Mouse (Mus musculus): ENCODE data around the gene Pla2g6. TPM values are rescaled to one million over a fixed set of nuclear protein-coding genes. Genes with fewer than 3 reads are reported as not detected.
A peak's percentile ranks its signal among the peaks of the same experiment; 100 is the strongest.

Gene Pla2g6
- polyA plus RNA-seq, 1 experiment from 2014 or later: 17.4 TPM

DNA sequence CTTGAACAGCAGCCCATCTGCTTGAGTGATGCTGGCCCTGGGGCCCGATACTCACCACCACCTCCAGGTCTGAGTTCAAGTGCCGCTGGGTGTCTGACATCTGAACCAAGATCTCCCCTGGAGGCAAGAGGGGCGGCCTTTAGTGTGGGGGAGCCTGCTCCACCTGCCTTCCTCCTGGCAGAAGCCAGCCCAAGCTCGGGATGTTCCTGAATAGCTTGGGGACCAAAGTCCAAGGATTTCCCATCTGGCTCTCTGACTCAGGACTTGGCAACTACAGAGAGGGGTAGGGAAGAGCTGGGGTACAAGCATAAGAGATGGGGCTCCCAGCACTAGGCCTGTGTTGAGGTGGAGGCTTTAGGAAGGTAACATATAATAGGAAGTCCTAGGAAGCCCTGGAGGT is 44.8 kb downstream of the Pla2g6 start:
- Histone ChIP-seq H3K4me1 (ENCODE audit: control insufficient read depth, insufficient read depth, low read length) (no peaks in the 10 kb centered on the region), H3K4me2 (replicated peaks; ENCODE audit: low read depth, low read length) (no peak overlapping the region), H3K9me3 (ENCODE audit: control insufficient read depth, low read depth, low read length) (no peaks in the 10 kb centered on the region), H3K27me3 (ENCODE audit: control insufficient read depth, insufficient read depth, low read length) (no peaks in the 10 kb centered on the region), H3K9ac (replicated peaks; ENCODE audit: low read depth, low read length) (no peak overlapping the region), H3K4me3 (ENCODE audit: low read depth, low read length) (no peak overlapping the region), H3K36me3 (ENCODE audit: control insufficient read depth, insufficient read depth, low read length) (peaks cover 4% of the 10 kb centered on the region; the same call in 1 of the 2 replicates), H3K27ac (ENCODE audit: low read length) (no peak overlapping the region)
- WGBS: 84% methylated on average over 4 of the region's 4 CpGs
- no peak for ATAC-seq (ENCODE audit: insufficient number of reproducible peaks, insufficient read depth, low FRiP score, low read depth)

GRCm38 (mm10) chr15:79282434-79282833 is 45.8 kb downstream of the Pla2g6 start:
- WGBS: 56% methylated on average over 5 of the region's 5 CpGs
- no peak for ATAC-seq (ENCODE audit: insufficient number of reproducible peaks, insufficient read depth, low FRiP score, low read depth)
- no peaks in the 10 kb centered on the region for H3K9me3 ChIP-seq (ENCODE audit: control insufficient read depth, low read depth, low read length)
- H3K36me3 ChIP-seq (ENCODE audit: control insufficient read depth, insufficient read depth, low read length): peaks cover 4% of the 10 kb centered on the region; the same call in 1 of the 2 replicates
- no peak overlapping the region for H3K4me2 ChIP-seq (replicated peaks; ENCODE audit: low read depth, low read length)
- no peaks in the 10 kb centered on the region for H3K4me1 ChIP-seq (ENCODE audit: control insufficient read depth, insufficient read depth, low read length)
- H3K27ac ChIP-seq (ENCODE audit: low read length): no peak overlapping the region; the same call in 1 of the 2 replicates
- H3K9ac ChIP-seq (replicated peaks; ENCODE audit: low read depth, low read length): no peak overlapping the region
- no peak overlapping the region for H3K4me3 ChIP-seq (ENCODE audit: low read depth, low read length)
- no peaks in the 10 kb centered on the region for H3K27me3 ChIP-seq (ENCODE audit: control insufficient read depth, insufficient read depth, low read length)

- Histone ChIP-seq H3K9ac (replicated peaks; ENCODE audit: low read depth, low read length) (no peak overlapping the region), H3K27ac (ENCODE audit: low read length) (peak overlapping the region; percentile 39; the same call in 1 of the 2 replicates), H3K9me3 (ENCODE audit: control insufficient read depth, low read depth, low read length) (no peaks in the 10 kb centered on the region), H3K27me3 (ENCODE audit: control insufficient read depth, insufficient read depth, low read length) (no peaks in the 10 kb centered on the region), H3K4me2 (replicated peaks; ENCODE audit: low read depth, low read length) (no peak overlapping the region), H3K4me1 (ENCODE audit: control insufficient read depth, insufficient read depth, low read length) (no peaks in the 10 kb centered on the region), H3K4me3 (ENCODE audit: low read depth, low read length) (no peak overlapping the region), H3K36me3 (ENCODE audit: control insufficient read depth, insufficient read depth, low read length) (no peaks in the 10 kb centered on the region; the same call in 1 of the 2 replicates)
- peak; percentile 77 for ATAC-seq (ENCODE audit: insufficient number of reproducible peaks, insufficient read depth, low FRiP score, low read depth)
- 55% methylated on average over 1 of the region's 1 CpGs for WGBS
These were observed 46.8 kb downstream of the Pla2g6 start for GRCm38 (mm10) chr15:79281389-79281788.

GRCm38 (mm10) chr15:79280850-79281249 is 47.3 kb downstream of the Pla2g6 start:
- Histone ChIP-seq H3K4me3 (ENCODE audit: low read depth, low read length) (no peak overlapping the region), H3K27me3 (ENCODE audit: control insufficient read depth, insufficient read depth, low read length) (no peaks in the 10 kb centered on the region), H3K27ac (ENCODE audit: low read length) (peak overlapping the region; percentile 39; the same call in 1 of the 2 replicates), H3K4me1 (ENCODE audit: control insufficient read depth, insufficient read depth, low read length) (no peaks in the 10 kb centered on the region), H3K9me3 (ENCODE audit: control insufficient read depth, low read depth, low read length) (no peaks in the 10 kb centered on the region), H3K4me2 (replicated peaks; ENCODE audit: low read depth, low read length) (no peak overlapping the region), H3K9ac (replicated peaks; ENCODE audit: low read depth, low read length) (no peak overlapping the region), H3K36me3 (ENCODE audit: control insufficient read depth, insufficient read depth, low read length) (no peaks in the 10 kb centered on the region; the same call in 1 of the 2 replicates)
- WGBS: 60% methylated on average over 5 of the region's 5 CpGs
- no peak for ATAC-seq (ENCODE audit: insufficient number of reproducible peaks, insufficient read depth, low FRiP score, low read depth)

DNA sequence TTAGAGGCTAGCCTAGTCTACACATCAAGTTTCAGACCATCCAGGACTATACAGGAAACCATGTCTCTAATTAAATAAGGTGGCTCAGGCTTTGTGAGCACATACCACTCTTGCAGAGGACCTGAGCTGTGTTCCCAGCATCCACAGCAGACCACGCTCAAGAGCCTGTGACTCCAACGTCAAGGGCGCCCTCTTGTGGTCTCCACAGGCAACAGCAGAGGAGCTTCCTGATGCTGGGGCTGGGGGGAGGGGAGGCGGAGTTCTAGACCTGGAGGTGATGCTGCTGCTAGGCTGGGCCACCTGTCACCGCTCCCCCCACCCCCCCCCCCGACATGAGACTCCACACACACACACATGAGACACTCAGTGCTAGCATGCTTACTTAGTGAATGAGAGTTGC is 48.0 kb downstream of the Pla2g6 start:
- Histone ChIP-seq H3K4me2 (replicated peaks; ENCODE audit: low read depth, low read length) (no peak overlapping the region), H3K4me1 (ENCODE audit: control insufficient read depth, insufficient read depth, low read length) (no peaks in the 10 kb centered on the region), H3K9me3 (ENCODE audit: control insufficient read depth, low read depth, low read length) (no peaks in the 10 kb centered on the region), H3K4me3 (ENCODE audit: low read depth, low read length) (no peak overlapping the region), H3K27me3 (ENCODE audit: control insufficient read depth, insufficient read depth, low read length) (no peaks in the 10 kb centered on the region), H3K27ac (ENCODE audit: low read length) (no peak overlapping the region), H3K9ac (replicated peaks; ENCODE audit: low read depth, low read length) (no peak overlapping the region), H3K36me3 (ENCODE audit: control insufficient read depth, insufficient read depth, low read length) (no peaks in the 10 kb centered on the region)
- no peak for ATAC-seq (ENCODE audit: insufficient number of reproducible peaks, insufficient read depth, low FRiP score, low read depth)
- WGBS: 23% methylated on average over 6 of the region's 6 CpGs

GRCm38 (mm10) chr15:79277728-79278127 is 50.5 kb downstream of the Pla2g6 start:
- Histone ChIP-seq H3K4me1 (ENCODE audit: control insufficient read depth, insufficient read depth, low read length) (no peaks in the 10 kb centered on the region), H3K4me2 (replicated peaks; ENCODE audit: low read depth, low read length) (no peak overlapping the region), H3K36me3 (ENCODE audit: control insufficient read depth, insufficient read depth, low read length) (no peaks in the 10 kb centered on the region), H3K4me3 (ENCODE audit: low read depth, low read length) (no peak overlapping the region), H3K9ac (replicated peaks; ENCODE audit: low read depth, low read length) (no peak overlapping the region), H3K9me3 (ENCODE audit: control insufficient read depth, low read depth, low read length) (no peaks in the 10 kb centered on the region), H3K27me3 (ENCODE audit: control insufficient read depth, insufficient read depth, low read length) (no peaks in the 10 kb centered on the region), H3K27ac (ENCODE audit: low read length) (no peak overlapping the region)
- 64% methylated on average over 10 of the region's 10 CpGs for WGBS
- ATAC-seq (ENCODE audit: insufficient number of reproducible peaks, insufficient read depth, low FRiP score, low read depth): no peak

DNA sequence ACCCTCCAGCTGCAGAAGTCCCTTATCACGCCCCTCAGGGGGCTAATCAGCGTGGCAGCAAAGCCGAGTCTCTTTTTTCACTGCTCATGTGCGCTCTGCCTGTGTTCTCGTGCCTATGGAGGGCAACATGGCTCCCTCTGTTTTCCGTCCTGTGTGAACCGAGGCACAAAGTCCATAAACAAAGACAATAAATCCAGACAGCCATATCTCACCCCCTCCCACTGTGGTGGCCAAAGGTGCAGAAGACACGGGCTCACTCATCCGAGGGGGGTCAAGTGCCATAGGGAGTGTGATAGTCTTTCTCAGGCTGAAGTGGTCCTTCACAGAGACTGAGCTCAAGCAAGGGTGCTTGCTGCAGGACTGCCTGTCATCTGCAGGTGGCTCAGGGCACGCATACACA is 55.2 kb downstream of the Pla2g6 start:
- no peak for ATAC-seq (ENCODE audit: insufficient number of reproducible peaks, insufficient read depth, low FRiP score, low read depth)
- no peaks in the 10 kb centered on the region for H3K9me3 ChIP-seq (ENCODE audit: control insufficient read depth, low read depth, low read length)
- no peak overlapping the region for H3K4me3 ChIP-seq (ENCODE audit: low read depth, low read length)
- peaks cover 11% of the 10 kb centered on the region; the same call in 1 of the 2 replicates for H3K4me1 ChIP-seq (ENCODE audit: control insufficient read depth, insufficient read depth, low read length)
- H3K27ac ChIP-seq (ENCODE audit: low read length): no peak overlapping the region
- no peak overlapping the region for H3K4me2 ChIP-seq (replicated peaks; ENCODE audit: low read depth, low read length)
- no peaks in the 10 kb centered on the region for H3K36me3 ChIP-seq (ENCODE audit: control insufficient read depth, insufficient read depth, low read length)
- 63% methylated on average over 10 of the region's 10 CpGs for WGBS
- no peak overlapping the region for H3K9ac ChIP-seq (replicated peaks; ENCODE audit: low read depth, low read length)
- no peaks in the 10 kb centered on the region for H3K27me3 ChIP-seq (ENCODE audit: control insufficient read depth, insufficient read depth, low read length)

GRCm38 (mm10) chr15:79271124-79271746 is 57.0 kb downstream of the Pla2g6 start:
- Histone ChIP-seq H3K27ac (ENCODE audit: low read length) (no peak overlapping the region), H3K4me2 (replicated peaks; ENCODE audit: low read depth, low read length) (peak overlapping the region; percentile 54), H3K27me3 (ENCODE audit: control insufficient read depth, insufficient read depth, low read length) (no peaks in the 10 kb centered on the region), H3K4me1 (ENCODE audit: control insufficient read depth, insufficient read depth, low read length) (peaks cover 11% of the 10 kb centered on the region; the same call in 1 of the 2 replicates), H3K4me3 (ENCODE audit: low read depth, low read length) (peak overlapping the region; percentile 21; the same call in 1 of the 2 replicates), H3K36me3 (ENCODE audit: control insufficient read depth, insufficient read depth, low read length) (no peaks in the 10 kb centered on the region), H3K9me3 (ENCODE audit: control insufficient read depth, low read depth, low read length) (no peaks in the 10 kb centered on the region), H3K9ac (replicated peaks; ENCODE audit: low read depth, low read length) (no peak overlapping the region; the same call in 1 of the 2 replicates)
- ATAC-seq (ENCODE audit: insufficient number of reproducible peaks, insufficient read depth, low FRiP score, low read depth): no peak
- WGBS: 15% methylated on average over 17 of the region's 17 CpGs

Data from stomach, embryonic 14.5 days (tissue).